Mouse (Mus musculus) CD4-positive naive resting alpha-beta T cell, adult 57 days (primary cell): ENCODE results near the gene Rtn3. TPM values are rescaled to one million over a fixed set of nuclear protein-coding genes. Genes with fewer than 3 reads are reported as not detected.

Experiments
- total RNA-seq: library from RNA; stranded (reverse); gene quantifications from one replicate; pipeline ENCODE4 v1.2.4, GENCODE M21; 2023

Gene Rtn3
- 47.1 TPM for total RNA-seq

GRCm38 (mm10) chr19:7482599-7483511 lies at the start of gene Rtn3:
Rtn3 (minus strand) TSS chr19:7483281.

GRCm38 (mm10) chr19:7493352-7494186 lies 10.5 kb upstream of the Rtn3 start, which contains the start of gene Atl3:
Atl3 (plus strand) TSS chr19:7494040.

GRCm38 (mm10) chr19:7416834-7417735 lies 66.0 kb downstream of the Rtn3 start, which contains the start of gene 2700081O15Rik:
2700081O15Rik (plus strand) TSS chr19:7417625.

GRCm38 (mm10) chr19:7382903-7383865 lies 99.9 kb downstream of the Rtn3 start, which contains the start of gene Spindoc:
Spindoc (minus strand) TSS chr19:7382994.

Other genes starting within 250 kb of the Rtn3 start
- 32.5 TPM for gene Naa40, start 242.1 kb downstream of the Rtn3 start, total RNA-seq
- 1.0 TPM for gene Rcor2, start 216.0 kb downstream of the Rtn3 start, total RNA-seq
- gene Mark2, start 141.4 kb downstream of the Rtn3 start, total RNA-seq: 266 TPM
- gene Spindoc, start 100.3 kb downstream of the Rtn3 start, total RNA-seq: 32.5 TPM
- 1.4 TPM for gene 2700081O15Rik, start 65.7 kb downstream of the Rtn3 start, total RNA-seq
- gene Atl3, start 10.8 kb upstream of the Rtn3 start, total RNA-seq: 53.1 TPM
- 30.2 TPM for gene Pla2g16, start 74.2 kb upstream of the Rtn3 start, total RNA-seq
- not detected for gene Lgals12, start 123.9 kb upstream of the Rtn3 start, total RNA-seq
- not detected for gene Hrasls5, start 129.3 kb upstream of the Rtn3 start, total RNA-seq
- not detected for gene Slc22a19, start 228.0 kb upstream of the Rtn3 start, total RNA-seq